Mouse (Mus musculus) frontal cortex, adult 2 months (tissue): Measurements from ENCODE around the gene Riox1. TPM values are rescaled to one million over a fixed set of nuclear protein-coding genes. Genes with fewer than 3 reads are reported as not detected.

Source experiments
- polyA plus RNA-seq: library from polyadenylated mRNA; depleted of rRNA; stranded (reverse); fragments of >200 nt; gene quantifications from 2 replicates; pipeline ENCODE4 v1.2.3, GENCODE M21; 2012; rRNA removed

Gene Riox1
- polyA plus RNA-seq, 1 experiment = 11.5 TPM

Other genes with a start within 250 kb of the Riox1 start
- 3.0 and 3.4 TPM in 2 replicates for gene Papln, start 187.0 kb upstream of the Riox1 start, polyA plus RNA-seq
- 71.7 and 73.3 TPM in 2 replicates for gene Numb, start 28.7 kb upstream of the Riox1 start, polyA plus RNA-seq
- 0.04 and 0.06 TPM in 2 replicates for gene Heatr4, start 34.2 kb downstream of the Riox1 start, polyA plus RNA-seq
- gene Acot2, start 37.3 kb downstream of the Riox1 start, polyA plus RNA-seq = 7.2 and 8.7 TPM in 2 replicates
- gene Acot1, start 58.9 kb downstream of the Riox1 start, polyA plus RNA-seq = 15.6 and 15.7 TPM in 2 replicates
- 1.8 and 2.0 TPM in 2 replicates for gene Acot4, start 87.8 kb downstream of the Riox1 start, polyA plus RNA-seq
- gene Gm49366, start 88.3 kb downstream of the Riox1 start, polyA plus RNA-seq = not detected in 2 replicates
- 1.7 TPM in 2 replicates for gene Acot3, start 101.5 kb downstream of the Riox1 start, polyA plus RNA-seq
- gene Acot5, start 118.7 kb downstream of the Riox1 start, polyA plus RNA-seq = 2.7 and 3.5 TPM in 2 replicates
- 5.8 and 5.9 TPM in 2 replicates for gene Acot6, start 150.0 kb downstream of the Riox1 start, polyA plus RNA-seq
- 52.9 and 55.1 TPM in 2 replicates for gene Dnal1, start 163.8 kb downstream of the Riox1 start, polyA plus RNA-seq
- 4.4 and 5.3 TPM in 2 replicates for gene Pnma1, start 197.9 kb downstream of the Riox1 start, polyA plus RNA-seq